Mouse (Mus musculus) heart, postnatal 36 days (tissue): ENCODE data around the gene Usp6nl. TPM values are rescaled to one million over a fixed set of nuclear protein-coding genes. Genes with fewer than 3 reads are reported as not detected.

Source experiments
- DNase-seq, 2 experiments: peaks; one replicate each; pipeline ENCODE4 v3.0.0; 2021 to 2022
- intact Hi-C: fragments of 180-260 bp; cut with DNase I; formaldehyde crosslinking; loops from one replicate; pipeline ENCODE4 v1.15.1; 2025
- total RNA-seq, 2 experiments: library from RNA; stranded (reverse); gene quantifications; 2 replicates each; pipeline ENCODE4 v1.2.3; 2021

Gene Usp6nl
- 1 to 10 TPM; 5.5 to 6.5 TPM for total RNA-seq

DNA sequence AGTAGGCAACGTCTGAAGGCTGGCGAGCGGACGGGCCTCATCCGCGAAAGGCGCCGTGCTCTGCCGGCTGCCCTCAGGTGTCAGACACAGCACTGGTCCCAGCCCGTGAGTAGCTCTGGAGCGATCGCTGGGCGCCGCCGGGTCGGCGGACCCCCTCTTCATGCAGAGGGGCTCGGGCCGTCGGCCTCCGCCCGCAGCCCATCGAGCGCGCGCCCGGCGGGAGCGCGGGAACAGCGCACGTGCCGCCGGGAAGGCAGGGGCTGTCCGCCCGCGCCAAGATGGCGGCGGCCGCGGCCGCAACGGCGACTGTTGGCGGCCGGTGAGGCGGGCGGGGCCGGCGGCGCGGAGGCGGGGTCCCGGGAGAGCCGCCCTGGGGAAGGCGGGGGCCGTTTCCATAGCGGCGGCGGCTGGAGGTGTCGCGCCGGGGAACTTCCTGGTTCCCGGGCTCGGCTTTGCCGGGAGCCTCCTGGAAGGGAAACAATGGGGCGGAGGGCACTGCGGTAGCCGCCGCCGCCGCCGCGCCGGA lies at the start of gene Usp6nl:
Gene Usp6nl (plus strand): TSS at position 292 of the 526 bp plus-strand sequence.
- DNase-seq: peak; percentile 92
- intact Hi-C loops: loop anchor here (2.0 to 10.0 kb wide), 4 partner anchors 66 to 368 kb away; partner anchors contain the start of genes Echdc3 and Upf2

DNA sequence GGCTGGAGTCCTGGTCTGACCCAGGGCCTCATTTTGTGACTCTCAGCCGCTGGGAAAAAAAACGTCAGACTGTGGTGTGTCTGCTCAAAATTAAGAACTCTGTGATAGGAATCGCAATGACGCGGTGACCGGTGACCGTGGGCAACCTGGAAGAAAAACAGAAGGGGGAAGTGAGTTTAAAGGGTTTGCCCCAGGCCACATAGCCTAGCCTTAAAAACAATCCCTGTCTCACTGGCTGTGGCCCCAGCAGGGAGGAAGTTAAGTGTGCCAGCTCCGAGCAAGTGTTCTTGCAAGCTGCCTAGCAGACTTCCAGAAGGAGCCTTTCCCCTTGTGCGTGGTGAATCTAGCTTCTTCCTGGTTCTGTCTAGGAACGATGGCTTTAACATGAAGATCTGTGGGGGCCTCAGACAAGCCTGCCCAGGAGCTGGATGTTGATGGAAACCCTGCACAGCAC lies 49.0 kb upstream of the Usp6nl start:
- intact Hi-C loops: loop anchor here (2.0 kb wide), 1 partner anchor 17 kb away; no protein-coding TSS in a partner anchor
- no peak for DNase-seq

DNA sequence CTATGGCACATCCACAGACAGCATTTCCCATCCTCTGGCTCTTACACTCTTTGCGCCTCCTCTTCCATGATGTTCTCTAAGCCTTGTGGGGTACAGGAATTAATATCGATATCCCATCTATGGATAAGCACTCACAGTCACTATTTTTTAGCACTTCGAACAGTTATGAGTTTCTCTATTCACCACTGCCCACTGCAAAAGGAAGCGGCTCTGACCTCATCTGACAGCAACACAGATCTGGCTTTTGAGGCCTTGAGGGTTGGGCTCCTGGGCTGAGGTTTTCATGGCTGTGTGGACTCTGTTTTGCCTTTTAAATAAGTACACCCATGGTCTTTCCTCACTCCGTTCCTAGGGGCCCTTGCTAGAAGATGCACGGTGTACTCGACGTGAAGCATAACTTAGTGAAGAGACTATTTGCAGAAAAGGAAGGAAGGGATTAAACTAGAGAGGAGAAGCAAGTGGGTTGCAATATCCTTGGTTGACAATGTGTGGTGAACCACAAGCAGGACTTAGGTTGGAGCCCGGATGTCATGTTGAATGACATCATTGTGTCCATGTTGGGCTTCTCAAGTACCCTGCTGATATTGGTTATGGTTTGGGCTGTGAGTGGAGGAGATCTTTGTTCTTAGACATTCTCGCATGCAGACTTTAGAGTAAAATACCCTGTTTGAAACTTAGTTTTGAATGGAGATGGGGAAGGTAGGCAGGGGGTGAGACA lies 43.5 kb upstream of the Usp6nl start:
- DNase-seq: no peak
- intact Hi-C loops: no loop called here

DNA sequence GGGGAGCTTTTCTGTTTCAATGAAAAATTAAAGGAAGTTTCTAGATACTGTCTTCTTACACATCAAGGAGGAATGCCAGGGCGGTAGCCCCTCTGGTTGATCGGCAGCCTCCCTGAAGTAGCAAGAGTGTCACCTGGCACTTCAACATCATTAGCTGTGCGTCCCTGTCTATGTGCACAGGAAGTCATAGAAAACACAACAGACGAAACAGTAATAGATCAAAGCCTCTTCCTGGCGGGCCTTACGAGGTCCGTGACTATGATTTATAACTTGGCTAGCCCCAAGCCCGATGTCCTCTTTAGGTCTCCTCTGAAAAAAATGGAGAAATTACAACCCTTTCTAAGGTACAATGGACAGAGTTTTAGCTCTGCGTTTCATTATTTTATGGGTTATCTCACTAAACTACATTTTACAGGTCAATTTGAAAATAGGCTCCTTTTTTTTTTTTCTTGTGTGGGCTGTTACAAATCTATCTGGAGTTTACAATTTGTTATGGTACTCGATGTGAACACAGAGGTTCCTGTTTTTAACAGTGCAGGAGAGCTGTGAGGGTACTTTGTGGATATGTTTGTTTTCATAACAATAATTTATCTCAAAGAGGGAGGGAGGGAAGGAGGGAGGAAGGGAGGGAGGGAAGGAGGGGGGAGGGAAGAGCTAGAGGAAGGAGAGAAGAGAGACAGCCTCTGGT lies 42.7 kb upstream of the Usp6nl start:
- intact Hi-C loops: no loop called here

DNA sequence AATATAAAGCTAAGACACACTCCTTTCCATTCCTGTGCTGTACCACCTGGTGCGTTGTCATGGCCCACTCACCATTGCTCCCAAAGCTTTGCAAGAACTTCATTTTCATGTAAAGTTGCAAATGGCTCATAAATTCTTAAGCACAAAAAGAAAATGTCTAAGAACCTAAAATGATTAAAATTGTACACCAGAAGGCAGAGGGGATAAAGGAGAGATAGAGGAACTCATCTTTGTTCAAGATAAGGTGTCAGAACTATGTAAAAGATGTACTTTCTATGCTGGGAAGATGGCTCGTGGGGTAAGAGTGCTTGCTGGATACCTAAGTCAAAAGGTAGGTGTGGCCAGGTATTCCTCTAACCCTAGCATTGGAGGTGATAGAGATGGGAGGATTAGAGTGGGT lies 38.9 kb upstream of the Usp6nl start:
- DNase-seq: no peak
- intact Hi-C loops: no loop called here

More for the DNA sequence above, 42.7 kb upstream of the Usp6nl start:
- no peak for DNase-seq

DNA sequence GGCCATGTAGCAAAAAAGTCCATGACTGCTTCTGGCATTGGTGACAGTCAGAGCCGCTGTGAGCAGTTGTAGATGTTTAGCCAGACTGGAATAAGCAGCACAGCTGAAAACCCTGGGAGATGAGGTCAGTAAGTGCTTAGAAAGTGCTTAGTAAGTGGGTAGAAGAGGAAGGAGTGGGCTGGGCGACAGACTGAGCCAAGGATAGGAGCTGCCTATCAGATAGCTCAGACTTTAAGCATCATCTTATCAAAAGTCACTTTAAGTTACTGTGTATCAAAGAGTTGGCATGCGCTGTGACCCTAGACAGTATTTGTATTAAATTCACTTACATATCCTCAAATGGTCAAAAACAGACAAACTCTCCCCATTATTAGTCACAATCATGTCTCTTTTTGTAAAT lies 37.7 kb upstream of the Usp6nl start:
- intact Hi-C loops: no loop called here
- no peak for DNase-seq

DNA sequence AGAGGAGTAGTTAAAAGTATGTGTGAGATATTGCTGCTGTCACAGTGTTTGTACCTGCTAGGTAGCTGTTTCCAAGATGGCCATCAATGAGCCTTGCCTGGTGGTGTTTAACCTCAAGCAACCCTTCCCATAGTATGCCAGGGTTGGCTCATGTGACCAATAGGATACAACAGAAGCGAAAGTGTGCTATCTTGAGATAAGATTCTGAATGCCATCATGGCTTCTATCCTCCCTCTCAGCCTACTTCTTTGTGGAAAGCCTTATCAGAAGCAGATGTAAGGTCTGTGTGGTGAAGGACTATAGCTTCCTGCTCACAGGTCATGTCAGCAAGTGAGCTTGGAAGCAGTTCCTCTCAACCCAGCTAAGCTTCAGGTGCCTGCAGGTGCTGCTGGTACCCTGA lies 36.7 kb upstream of the Usp6nl start:
- no peak for DNase-seq
- intact Hi-C loops: no loop called here

DNA sequence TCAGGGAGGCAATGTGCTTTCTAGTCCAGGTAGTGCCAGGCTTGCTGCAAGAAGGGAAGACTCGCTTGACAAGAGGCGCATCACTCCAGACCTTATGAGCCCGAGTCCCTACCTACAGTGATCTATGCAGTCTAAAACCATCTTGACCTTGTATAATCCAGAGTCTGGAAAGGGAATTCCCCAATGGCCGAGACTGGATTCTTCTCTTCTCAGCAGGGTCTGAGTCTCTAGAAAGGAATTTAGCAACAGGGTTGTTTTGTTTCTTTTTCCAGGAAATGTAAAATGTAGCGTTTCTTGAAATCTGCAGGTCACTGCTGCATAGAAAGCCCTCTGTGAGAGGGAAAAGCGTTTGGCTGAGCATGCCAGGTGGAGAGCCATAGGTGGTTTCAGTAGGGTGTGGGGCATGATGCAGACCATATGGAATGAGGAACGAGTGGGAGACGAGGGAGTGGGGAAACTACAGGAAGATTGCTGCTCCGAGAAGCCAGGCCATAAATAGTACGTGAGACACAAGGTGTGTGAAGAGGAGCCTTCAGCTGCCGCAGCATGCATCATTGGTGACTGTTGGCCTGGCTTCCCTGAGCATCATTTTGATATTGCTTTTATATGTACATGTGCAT lies 28.5 kb upstream of the Usp6nl start:
- intact Hi-C loops: no loop called here
- no peak for DNase-seq

DNA sequence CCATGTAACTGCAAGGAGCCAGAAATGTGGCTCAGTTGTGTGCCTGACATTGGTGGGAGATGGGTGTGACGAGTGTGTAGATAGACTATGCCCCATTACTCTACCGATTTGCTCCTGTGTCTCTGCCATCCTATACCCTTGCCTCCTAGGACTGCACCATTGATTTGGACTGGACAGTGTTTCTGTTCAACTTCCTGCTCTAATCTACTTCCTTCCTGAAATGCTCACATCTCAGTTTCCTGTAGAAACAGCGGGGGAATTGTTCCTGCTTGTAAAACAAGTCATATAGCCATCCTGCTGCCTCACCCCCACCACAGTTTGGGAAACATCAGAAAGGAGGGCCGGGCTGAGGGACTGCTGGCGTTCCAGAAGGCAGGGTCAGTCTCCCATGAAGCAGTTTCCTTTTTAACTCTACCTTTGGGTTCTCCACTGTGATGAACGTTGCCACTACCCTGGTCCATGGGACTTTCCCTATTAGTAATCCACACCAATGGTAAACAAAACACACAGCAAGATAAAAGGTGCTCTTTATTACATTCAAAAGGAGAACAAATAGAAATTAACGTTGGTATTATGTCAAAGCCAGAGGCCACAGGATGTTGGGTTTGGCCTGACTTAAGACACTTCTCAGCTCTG lies 27.4 kb upstream of the Usp6nl start:
- intact Hi-C loops: no loop called here

DNA sequence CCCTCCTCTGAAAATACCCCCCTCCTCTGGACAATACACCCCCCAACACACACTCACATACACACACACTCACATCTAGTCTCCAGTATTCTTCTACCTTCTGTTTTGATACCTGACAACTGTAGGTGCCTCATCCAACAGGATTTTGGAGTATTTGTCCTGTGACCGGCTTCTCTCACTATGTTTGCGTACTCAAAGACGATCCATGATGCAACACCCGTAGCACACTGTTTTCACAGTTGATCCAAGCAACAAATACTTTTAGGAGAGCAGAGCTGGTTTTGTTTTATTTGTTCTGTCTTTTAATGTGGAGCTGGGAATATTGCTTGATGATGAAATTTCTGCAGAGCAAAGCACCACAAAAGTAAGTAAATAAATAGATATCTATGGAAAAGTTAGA lies 17.7 kb upstream of the Usp6nl start:
- intact Hi-C loops: no loop called here
- DNase-seq: no peak

More for the DNA sequence above, 27.4 kb upstream of the Usp6nl start:
- no peak for DNase-seq

DNA sequence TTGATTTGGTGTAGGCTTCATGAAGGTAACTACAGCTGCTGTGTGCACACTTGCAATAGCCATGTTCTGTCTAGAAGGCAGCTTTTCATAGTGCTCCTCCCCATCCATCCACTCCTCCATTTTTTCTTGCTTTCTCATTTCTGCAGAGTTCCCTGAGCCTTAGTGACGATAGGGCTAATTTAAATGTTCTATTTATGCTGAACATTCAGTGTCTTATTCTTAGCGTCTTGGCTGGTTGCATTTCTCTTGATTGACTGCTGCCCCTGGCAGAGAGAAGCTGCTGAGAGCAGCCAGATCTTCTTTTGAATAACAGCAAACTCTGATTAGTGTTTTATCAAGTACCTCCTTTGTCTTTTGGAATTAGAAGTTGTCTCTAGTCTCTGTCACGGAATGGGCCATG lies 15.6 kb upstream of the Usp6nl start:
- intact Hi-C loops: no loop called here
- no peak for DNase-seq

DNA sequence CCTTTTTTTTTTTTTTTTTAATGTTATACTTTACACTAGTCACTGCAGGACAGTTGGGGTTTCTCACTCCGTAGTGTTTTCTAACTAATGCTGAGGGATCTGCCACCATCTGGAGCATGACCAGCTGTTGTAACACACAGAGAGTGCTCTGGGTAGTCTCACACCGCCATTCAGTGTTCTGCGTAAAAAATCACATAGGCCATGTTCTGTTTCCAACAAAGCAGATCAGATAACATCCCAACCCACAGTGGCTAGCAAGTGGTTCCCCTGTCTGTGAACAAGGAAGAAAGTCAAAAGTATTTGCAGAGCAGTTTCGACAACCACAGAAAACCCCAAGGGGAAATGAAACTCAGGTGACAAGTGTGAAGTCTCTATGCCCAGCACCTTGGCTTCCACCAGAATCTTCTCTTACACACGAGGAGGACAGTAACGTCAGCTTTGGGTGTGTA lies 13.1 kb upstream of the Usp6nl start:
- intact Hi-C loops: no loop called here
- no peak for DNase-seq

DNA sequence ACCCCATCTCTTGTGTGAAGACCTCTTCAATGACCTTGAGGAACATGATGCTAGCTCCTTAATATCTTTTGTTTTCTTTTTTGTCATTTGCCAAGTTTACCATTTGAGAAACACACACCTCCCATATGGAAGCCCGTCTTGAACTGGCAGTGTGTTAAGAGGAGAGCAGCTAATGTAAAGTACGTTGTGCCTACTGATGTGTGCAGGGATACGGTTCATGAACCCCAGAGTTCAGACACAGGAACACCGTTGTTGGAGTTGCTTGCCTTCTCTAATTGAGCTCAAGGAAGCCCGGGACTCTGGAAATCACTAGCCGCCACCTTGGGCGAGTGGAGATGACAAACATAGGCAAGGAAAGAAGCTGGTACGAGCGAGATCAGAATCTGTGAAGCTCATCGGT lies 9.7 kb upstream of the Usp6nl start:
- no peak for DNase-seq
- intact Hi-C loops: no loop called here

DNA sequence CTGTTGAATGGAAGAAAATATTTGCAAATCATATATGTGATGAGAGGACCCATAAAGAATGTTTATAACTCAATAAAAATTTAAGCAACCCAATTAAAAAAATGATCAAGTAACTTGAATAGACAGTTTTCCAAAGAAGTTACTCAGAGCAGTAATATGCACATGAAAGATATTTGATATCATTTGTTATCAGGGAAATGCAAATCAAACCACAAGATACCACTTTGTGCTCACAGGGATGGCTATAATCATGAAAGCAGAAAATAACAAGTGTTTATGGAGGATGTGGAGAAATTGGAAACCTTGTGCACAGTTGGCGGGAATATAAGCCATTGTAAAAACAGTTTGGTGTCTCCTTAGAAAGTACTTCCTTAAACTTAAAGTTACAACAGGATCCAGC lies 8.7 kb upstream of the Usp6nl start:
- intact Hi-C loops: no loop called here
- no peak for DNase-seq

DNA sequence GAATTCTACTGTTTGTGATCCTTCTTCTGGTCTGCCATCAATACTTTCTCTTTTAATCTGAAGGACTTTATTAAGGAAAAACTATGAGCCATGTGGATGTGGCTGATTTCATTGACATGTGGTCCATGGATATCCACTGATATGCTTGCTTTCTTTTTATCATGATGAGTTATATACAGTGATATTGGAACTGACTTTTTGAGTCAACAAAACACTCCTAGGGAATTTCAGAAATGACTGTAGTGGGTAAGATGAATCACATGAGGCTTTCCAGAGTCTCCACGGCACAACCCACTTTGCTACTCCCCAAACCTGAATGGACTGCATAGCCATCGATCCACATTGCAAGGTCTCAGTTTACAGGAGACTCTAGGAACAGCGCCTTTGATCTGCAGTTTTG lies 2.3 kb upstream of the Usp6nl start:
- intact Hi-C loops: loop anchor here (5.0 to 10.0 kb wide), 2 partner anchors 82 to 365 kb away; partner anchors contain the start of gene Upf2
- DNase-seq: no peak

DNA sequence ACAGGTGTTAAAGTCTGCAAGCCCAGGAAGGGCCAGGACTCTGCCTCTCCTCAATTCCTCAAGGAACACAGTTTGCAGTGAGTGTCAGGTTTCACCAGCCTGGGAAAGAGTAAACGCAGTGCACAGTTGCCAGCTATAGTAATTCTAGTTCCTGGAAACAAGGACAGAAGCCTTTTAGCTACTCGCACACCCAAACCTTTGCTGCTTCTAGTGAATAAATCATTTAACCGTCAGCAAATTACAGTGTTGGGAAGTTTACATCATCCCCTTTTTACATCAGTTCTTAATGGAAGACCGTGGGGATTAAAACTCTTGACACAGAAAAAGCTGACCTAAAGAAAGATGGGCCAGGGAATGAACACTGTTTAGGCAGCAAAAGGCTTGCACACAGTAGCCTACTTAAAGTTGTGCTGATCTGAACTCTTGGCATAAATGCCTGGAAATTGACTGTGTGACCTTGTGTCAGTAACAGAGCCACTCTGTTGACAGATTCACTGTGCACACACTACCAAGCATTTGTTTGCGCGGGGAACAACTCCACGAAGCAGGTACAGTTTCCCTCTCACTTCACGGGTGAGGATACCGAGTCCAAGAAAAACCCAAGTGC lies 595 bp upstream of the Usp6nl start:
- intact Hi-C loops: loop anchor here (2.0 to 10.0 kb wide), 4 partner anchors 65 to 367 kb away; partner anchors contain the start of genes Echdc3 and Upf2
- peak in 1 of 2 experiments; percentile 9 for DNase-seq

DNA sequence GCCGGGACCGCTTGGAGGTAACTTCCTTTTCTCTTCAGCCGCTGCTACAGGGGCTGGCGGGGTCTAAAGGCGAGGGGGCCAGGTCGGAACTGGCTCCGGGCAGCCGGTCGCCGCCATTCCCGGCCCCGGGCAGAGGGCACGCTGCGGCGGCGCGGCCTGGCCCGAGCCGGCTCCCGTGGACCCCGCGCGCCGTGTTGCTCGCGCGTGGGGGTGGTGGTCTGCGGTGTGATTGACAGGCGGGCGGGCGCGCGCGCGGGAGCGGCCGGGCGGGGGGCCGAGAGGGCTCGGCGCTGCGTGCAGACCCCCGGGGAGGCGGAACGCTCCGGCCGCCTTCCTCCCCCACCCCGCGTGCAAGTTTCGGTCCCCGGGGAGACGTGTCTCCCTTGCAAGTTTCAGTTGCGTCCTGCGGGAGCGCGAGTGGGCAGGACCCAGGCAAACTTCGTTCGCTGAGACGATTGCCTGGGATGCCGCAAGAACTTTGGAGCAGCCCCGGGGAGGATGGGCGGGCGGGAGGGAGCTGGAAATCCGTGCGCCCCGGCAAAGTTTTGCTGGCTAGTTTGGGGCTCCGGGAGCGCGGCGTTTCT lies 563 bp downstream of the Usp6nl start:
- DNase-seq: peak; percentile 62 to 71

DNA sequence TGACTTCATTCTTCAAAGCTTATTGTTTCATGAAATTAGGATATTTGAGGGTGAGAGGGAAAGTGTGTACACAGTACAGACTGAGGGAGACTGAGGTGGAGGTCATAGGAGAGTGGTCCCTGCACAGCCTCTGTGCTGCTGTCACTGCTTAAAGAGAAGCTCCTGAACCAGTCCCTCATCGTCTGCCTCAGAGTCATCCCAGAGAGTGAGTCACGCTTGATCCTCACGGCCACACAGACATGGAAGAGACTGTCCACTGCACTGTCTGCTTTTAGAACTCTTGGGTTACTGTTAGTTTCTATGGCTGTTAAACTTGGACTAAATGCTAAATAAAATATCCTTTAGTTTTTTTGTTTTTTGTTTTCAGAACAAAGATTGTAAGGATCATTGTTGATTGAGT lies 3.2 kb downstream of the Usp6nl start:
- intact Hi-C loops: loop anchor here (10.0 kb wide), 1 partner anchor 371 kb away; the partner anchor contains the start of gene Upf2
- no peak for DNase-seq

More for the DNA sequence above, 563 bp downstream of the Usp6nl start:
- intact Hi-C loops: loop anchor here (2.0 to 10.0 kb wide), 4 partner anchors 66 to 368 kb away; partner anchors contain the start of genes Echdc3 and Upf2

DNA sequence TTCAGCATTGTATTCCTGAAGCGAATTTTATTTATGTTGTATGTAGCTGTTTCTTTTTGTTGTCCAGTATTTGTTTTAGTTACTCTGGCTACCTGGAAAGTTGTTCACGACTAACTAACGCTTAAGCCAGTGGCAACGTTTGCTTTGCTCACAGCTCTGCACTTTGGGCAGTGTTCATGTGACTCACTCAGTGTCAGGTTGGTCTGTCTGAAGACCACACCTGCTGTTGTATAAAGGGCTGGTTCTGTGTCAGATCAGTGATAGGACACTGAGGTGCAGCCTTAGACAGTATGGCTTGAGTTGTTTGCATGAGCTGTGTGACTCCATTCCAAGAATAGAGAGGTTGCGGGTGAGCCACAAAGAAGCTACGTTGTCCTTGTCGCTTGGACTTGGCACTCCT lies 6.5 kb downstream of the Usp6nl start:
- intact Hi-C loops: loop anchor here (1.0 to 10.0 kb wide), 2 partner anchors 13 to 374 kb away; partner anchors contain the start of gene Upf2
- DNase-seq: no peak
